Mouse (Mus musculus) E14TG2a.4 (cell line): ENCODE data around the gene Irx3.

ENCODE experiments used
- CTCF ChIP-seq: conservative IDR thresholded peaks from 2 replicates; pipeline ENCODE4 v1.5.1; 2014; ENCODE audit warnings: low read length
- NANOG ChIP-seq: IDR thresholded peaks from 2 replicates; pipeline ENCODE4 v1.6.1; 2014; ENCODE audit warnings: borderline replicate concordance, low read length, mixed read lengths
- POU5F1 ChIP-seq: IDR thresholded peaks from 2 replicates; pipeline ENCODE4 v1.6.1; 2014; ENCODE audit warnings: low read length, borderline replicate concordance

DNA sequence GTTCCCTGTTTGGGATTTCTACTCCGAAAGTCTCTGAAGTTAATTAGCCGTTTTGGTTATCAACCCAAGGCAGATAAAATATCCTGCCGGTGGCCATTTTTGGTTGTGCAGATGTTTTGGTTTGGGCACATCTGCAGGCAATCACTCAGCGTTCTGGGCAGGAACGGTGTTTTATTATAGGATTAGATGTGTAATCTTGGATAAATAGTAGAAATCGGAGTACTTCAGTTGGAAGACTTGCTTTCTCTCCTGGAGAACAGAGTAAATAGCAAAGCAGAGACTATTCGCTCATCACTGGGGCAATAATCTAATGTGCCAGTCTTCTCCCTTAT lies 51.1 kb downstream of the Irx3 start:
- no peak for TF ChIP-seq CTCF
- TF ChIP-seq NANOG, result no peak
- no peak for TF ChIP-seq POU5F1
